Mouse (Mus musculus) left cerebral cortex, adult 2 months (tissue): Measurements from ENCODE around the gene Gm10128. TPM values are rescaled to one million over a fixed set of nuclear protein-coding genes. Genes with fewer than 3 reads are reported as not detected.
"Not testable (repeated sequence)": the region's sequence is repeated elsewhere in the genome, so short reads cannot be mapped to it uniquely, and the experiment has no call there.

Source experiments
- DNase-seq, 2 experiments: peaks; one replicate each; pipeline ENCODE4 v3.0.0; 2021 to 2022; ENCODE audit warnings: low spot score in 2 of 2, mixed read lengths in 1 of 2; ENCODE audit errors: extremely low spot score in 1 of 2
- H3K27ac ChIP-seq: fragments of 200-600 bp; 2 replicates; pipeline ENCODE4 v1.8.1; 2022
- H3K4me3 ChIP-seq: fragments of 200-600 bp; 2 replicates; pipeline ENCODE4 v1.8.1; 2022
- CTCF ChIP-seq: fragments of 200-600 bp; IDR thresholded peaks from 2 replicates; pipeline ENCODE4 v1.8.1; 2022; ENCODE audit warnings: antibody characterized with exemption, mild to moderate bottlenecking, moderate library complexity
- intact Hi-C: fragments of 180-260 bp; cut with DNase I; formaldehyde crosslinking; loops from one replicate; pipeline ENCODE4 v1.15.1; 2025
- long read RNA-seq, 2 experiments: library from polyadenylated mRNA; stranded (forward); transcript quantifications; one replicate each; pipeline ENCODE4 v2.0.0; 2021; ENCODE audit warnings: borderline mapping rate in 2 of 2
- total RNA-seq, 2 experiments: library from RNA; stranded (reverse); gene quantifications; 2 replicates each; pipeline ENCODE4 v1.2.3; 2021

Gm10128 gene
- total RNA-seq = not detected
- long read RNA-seq, experiment 1 = 0 reads
- long read RNA-seq, experiment 2 = 0 reads

- H3K27ac ChIP-seq, DNase-seq, intact Hi-C loops, H3K4me3 ChIP-seq: not testable (repeated sequence)
Observed at GRCm38 (mm10) chr14:7643872-7644271, at the start of gene Gm10128. Gm10128 (minus strand) TSS chr14:7643972.

- intact Hi-C loops, DNase-seq, H3K27ac ChIP-seq, H3K4me3 ChIP-seq: not testable (repeated sequence)
- peak; percentile 33 for TF ChIP-seq CTCF
Observed at GRCm38 (mm10) chr14:7681170-7681569, 37.4 kb upstream of the Gm10128 start.

GRCm38 (mm10) chr14:7662491-7662890 is 18.7 kb upstream of the Gm10128 start:
- DNase-seq, H3K4me3 ChIP-seq, H3K27ac ChIP-seq, intact Hi-C loops: not testable (repeated sequence)

- H3K27ac ChIP-seq, DNase-seq, intact Hi-C loops: not testable (repeated sequence)
- peak overlapping the region; percentile 30 for H3K4me3 ChIP-seq
Observed at GRCm38 (mm10) chr14:7658101-7659074, 14.6 kb upstream of the Gm10128 start.

DNA sequence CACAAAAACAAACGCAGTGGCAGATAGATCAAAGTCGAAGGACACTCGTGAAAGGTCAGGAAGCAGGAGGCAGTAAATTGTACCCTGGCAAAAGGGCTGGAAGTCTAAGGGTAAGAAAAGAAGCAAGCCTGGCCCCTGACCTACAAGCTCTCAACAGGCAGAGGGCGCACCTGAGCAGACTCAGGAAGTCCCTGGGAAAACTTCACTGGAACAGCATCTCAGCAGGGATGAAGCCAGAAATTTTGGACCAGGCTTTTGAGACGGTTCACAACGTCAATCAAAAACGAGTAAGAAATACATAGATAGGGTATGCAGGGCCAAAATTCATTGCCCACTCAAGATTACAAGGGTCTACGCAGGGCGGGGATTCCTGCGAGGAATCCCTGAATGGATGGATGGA is 13.7 kb upstream of the Gm10128 start:
- H3K4me3 ChIP-seq, DNase-seq, H3K27ac ChIP-seq, intact Hi-C loops: not testable (repeated sequence)
- peak; percentile 30 for TF ChIP-seq CTCF

GRCm38 (mm10) chr14:7595492-7595891 is 48.3 kb downstream of the Gm10128 start, which contains the start of gene Gm10338:
Gm10338 (minus strand) TSS chr14:7595592.
- H3K27ac ChIP-seq, DNase-seq, H3K4me3 ChIP-seq, intact Hi-C loops: not testable (repeated sequence)

Other genes starting within 250 kb of the Gm10128 start
- gene Gm3755, start 193.1 kb downstream of the Gm10128 start, total RNA-seq = not detected
- gene Gm3752, start 160.2 kb downstream of the Gm10128 start, total RNA-seq = under 1 TPM in 1 of 2 experiments, not detected in 1; 0.57 TPM
- gene Gm3558, start 75.4 kb downstream of the Gm10128 start, total RNA-seq = 1 to 10 TPM; 5.2 TPM
- gene Gm10338, start 48.4 kb downstream of the Gm10128 start, total RNA-seq = not detected
- gene Gm26661, start 147.6 kb upstream of the Gm10128 start, total RNA-seq = not detected
- 10 to 100 TPM; 66.0 to 68.6 TPM for gene Flnb, start 174.0 kb upstream of the Gm10128 start, total RNA-seq